Mouse (Mus musculus): ENCODE data around the gene Zdhhc16.

The Zdhhc16 gene

GRCm38 (mm10) chr19:41933179-41934086 is at the start of gene Zdhhc16, which contains the start of gene Exosc1:
Zdhhc16 (plus strand) TSS chr19:41933480.
Exosc1 (minus strand) TSS chr19:41933423.
- DNase-seq (ENCODE audit: low read depth), result peak; percentile 96

DNA sequence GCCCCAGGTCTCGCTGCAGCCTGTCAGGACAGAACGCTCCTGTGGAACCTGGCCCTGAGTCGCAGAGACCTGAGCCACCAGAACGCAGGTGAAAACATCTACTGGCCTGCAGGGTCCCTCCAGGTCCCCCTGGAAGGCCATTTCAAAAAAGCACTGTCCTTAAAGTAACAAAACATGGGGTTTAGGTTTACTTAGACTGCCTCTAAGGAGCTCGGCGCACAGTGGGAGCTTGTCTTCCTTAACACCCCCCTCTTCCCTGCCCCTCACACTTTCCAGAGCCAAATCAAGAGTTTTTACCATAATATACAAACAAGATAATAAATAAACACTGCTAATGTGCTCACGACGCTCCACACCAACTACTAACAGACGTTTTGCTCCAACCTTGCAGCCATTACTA is 49.4 kb upstream of the Zdhhc16 start:
- DNase-seq (ENCODE audit: low read depth), result no peak

DNA sequence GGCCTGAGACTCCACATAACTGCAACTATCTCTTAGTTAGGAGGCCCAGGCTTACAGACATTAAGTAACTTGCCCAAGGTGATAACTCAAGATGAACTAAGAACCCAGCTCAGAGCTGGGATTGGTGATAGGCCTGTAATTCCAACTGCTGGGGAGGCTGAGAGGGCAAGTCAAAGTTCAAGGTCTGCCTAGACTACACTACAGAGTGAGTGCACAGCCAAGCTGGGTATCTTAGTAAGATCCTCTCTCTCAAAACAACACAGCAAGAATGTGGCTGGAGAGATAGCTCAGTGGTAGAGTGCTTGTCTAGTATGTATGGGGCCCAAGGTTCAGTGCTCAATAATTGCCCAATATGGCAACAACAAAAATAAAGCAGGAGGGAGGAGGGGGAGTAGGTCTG is 45.1 kb upstream of the Zdhhc16 start:
- DNase-seq (ENCODE audit: low read depth), result no peak

DNA sequence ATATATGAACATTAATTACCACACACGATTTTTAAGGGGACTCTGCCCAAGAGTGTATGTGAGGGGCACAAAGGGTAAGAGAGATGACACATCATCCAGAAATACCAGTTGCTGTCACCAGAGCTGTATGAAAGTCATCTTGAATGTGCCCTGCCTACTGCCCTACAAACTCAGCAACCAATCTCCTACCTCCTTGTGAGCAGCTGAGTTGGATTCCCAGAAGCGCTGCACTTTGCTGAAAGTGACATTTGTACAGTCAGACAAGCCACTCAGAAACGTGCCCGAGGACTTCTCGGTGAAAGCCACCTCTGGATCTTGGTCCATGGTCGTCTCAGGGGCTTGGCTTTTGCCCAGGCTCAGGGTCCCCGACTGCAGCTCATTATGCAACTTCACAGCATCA is 38.3 kb upstream of the Zdhhc16 start:
- DNase-seq (ENCODE audit: low read depth), result no peak

- DNase-seq (ENCODE audit: low read depth), result peak; percentile 89
Measured at GRCm38 (mm10) chr19:41895460-41896318, 37.6 kb upstream of the Zdhhc16 start, which contains the start of gene Rrp12. Rrp12 (minus strand) TSS chr19:41896173.

GRCm38 (mm10) chr19:41896319-41896711 is 37.0 kb upstream of the Zdhhc16 start:
- DNase-seq (ENCODE audit: low read depth), result no peak

DNA sequence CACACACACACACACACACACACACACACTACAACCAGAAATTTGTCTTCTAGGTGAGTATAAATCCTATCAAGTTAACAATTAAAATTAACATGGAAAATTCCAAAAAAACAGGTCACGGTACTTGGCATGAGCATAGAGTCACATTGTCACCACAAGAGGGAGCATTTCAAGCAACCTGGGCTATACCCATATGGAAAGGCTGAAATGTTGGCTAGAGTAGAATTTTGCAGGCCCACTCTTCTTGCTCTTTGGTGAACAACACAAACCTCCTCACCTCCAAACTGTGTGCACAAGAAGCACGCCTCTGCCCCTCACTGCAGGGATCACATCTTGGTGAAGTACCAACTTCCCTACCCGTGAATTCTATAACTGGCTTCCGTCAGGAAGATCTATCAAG is 34.4 kb upstream of the Zdhhc16 start:
- no peak for DNase-seq (ENCODE audit: low read depth)

DNA sequence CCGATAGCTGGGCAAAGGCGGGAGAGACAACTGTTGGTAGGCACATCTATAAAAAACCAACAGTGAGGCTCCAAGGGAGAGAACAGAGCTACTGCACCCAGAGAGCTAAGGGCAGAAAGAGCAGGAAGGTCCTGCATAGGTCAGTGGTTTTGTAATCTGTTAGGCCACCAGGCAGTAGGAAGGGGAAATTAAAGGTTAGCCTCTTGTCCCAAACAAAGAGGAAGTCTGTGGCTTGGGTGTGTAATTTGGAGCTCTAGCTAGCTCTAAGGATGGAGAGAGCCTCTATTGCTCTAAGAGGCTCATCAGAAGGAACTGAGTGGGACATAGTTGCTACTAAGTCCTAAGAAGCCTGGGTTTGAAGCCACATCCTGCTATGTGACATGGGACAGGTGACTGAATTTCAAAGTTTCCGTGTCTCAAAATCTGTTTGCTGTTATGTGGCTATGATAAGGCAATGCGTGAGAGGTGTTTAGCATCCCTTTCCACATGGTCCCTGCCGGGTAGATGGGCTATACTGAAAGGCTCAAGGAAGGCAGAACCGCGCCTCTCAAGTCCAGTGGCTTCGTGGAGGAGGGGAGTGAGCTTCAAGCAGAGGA is 32.7 kb upstream of the Zdhhc16 start:
- no peak for DNase-seq (ENCODE audit: low read depth)

GRCm38 (mm10) chr19:41901696-41902095 is 31.6 kb upstream of the Zdhhc16 start:
- DNase-seq (ENCODE audit: low read depth), result no peak

DNA sequence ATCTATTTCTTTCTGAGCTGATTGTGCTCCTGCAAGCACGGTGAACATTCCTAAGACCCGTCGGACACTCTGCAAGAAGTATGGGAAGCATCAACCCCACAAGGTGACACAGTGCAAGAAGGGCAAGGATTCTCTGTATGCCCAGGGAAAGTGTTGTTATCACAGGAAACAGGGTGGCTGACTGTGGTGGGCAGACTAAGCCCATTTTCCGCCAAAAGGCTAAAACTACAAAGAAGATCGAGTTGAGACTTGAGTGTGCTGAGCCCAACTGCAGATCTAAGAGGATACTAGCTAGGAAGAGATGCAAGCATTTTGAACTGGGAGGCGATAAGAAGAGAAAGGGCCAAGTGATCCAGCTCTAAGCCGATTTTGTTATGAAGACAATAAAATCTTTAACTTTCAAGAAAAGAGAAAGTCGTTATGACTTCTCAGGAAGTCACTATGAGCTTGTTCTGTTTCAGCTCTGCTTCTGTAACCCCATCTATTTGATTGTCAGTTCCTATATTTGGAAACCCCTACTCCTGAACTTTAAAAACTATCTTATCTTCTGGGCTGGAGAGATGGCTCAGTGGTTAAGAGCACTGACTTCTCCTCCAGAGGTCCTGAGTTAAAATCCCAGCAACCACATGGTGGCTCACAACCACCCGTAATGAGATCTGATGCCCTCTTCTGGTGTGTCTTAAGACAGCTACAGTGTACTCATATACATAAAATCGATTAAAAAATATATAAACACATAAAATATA is 30.3 kb upstream of the Zdhhc16 start:
- no peak for DNase-seq (ENCODE audit: low read depth)

- DNase-seq (ENCODE audit: low read depth), result no peak
Measured at GRCm38 (mm10) chr19:41905246-41905645, 28.0 kb upstream of the Zdhhc16 start.

DNA sequence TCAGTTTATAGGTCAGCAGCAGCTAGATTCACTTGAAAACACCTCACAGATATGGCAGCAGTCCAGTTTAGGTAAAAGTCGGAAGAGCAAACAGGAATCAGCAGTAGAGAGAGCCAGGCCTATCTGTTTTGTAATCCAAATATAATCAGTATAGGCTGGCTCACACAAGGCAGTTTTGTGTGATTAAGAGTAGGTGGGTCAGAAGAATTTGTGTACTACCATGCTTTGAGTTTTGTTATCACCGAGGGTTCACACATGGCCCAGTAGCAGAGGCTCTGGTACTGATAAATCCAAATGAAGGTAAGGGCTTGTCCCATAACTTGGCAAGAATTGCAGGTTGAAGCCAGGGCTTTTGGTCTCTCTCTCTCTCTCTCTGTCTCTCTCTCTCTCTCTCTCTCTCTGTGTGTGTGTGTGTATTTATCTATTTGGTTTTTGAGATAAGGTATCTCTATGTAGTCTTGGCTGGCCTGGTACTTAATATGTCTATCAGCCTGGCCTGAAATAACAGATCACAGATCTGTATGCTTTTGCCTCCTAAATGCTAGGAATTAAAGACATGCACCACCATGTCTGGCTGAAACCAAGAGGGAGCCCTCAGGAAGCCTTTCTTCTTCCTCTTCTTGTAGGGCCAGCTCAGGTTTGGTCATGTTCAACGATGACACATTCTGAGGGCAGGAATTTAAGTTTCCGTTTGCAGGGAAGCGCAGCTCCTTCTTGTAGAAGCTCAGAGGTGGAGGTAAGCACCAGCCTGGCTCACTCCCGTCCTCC is 26.8 kb upstream of the Zdhhc16 start:
- no peak for DNase-seq (ENCODE audit: low read depth)

- DNase-seq (ENCODE audit: low read depth), result no peak
Measured at GRCm38 (mm10) chr19:41907079-41907760, 26.1 kb upstream of the Zdhhc16 start.

GRCm38 (mm10) chr19:41908736-41909135 is 24.5 kb upstream of the Zdhhc16 start:
- DNase-seq (ENCODE audit: low read depth), result no peak

- no peak for DNase-seq (ENCODE audit: low read depth)
Measured at GRCm38 (mm10) chr19:41910396-41910795, 22.9 kb upstream of the Zdhhc16 start.

GRCm38 (mm10) chr19:41911178-41912073 is 21.9 kb upstream of the Zdhhc16 start, which contains the start of gene Pgam1:
Pgam1 (plus strand) TSS chr19:41911923.
- DNase-seq (ENCODE audit: low read depth), result peak; percentile 98

DNA sequence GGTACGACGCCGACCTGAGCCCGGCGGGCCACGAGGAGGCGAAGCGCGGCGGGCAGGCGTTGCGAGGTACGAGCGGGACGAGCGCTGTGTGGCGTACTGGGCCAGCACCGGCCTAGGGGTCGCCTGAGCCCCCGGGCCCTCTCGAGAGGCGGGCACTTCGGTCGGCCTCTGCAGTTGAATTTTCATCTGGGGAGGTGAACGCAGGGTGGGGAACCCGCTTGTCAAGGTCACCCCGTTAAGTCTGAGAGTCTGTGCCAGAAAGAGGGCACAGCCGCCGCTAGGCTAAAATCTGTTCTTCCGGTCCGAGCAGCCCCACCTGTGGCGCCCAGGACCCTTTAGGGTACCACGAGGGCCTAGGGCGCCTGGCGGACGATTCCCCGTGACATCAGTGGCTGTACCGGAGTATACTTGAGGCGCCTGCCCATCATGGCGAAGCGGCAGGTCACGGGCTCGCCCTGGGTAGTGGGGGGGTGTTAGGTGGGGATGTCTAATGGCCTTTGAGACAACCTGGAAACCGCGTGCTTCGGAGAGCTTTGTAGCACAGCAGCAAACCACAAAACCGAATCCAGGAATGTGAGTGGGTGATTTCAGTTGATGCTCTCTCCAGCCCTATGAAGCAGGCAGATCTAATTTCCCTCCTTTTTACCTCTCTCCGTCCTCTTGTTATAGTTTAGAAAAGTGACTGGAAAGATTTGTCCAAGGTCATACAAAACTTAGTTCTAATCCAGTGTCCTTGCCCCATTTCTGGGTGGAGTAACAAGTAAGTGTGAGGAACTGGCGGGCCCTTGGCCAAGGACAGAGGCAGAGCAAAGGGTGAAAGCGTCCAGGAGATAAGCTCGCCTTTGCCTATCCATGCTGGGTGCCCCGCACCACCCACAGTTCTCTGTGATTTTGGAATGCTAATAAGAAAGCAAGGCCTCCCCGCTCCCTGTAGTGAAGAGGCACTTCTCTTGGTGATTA is 20.9 kb upstream of the Zdhhc16 start:
- DNase-seq (ENCODE audit: low read depth), result no peak
